ENCODE assay signal across 8 mouse cellular contexts in genomic region chr19:3935032-3935895, GRCm38 (mm10). TPM values are rescaled to one million over a fixed set of nuclear protein-coding genes. Genes with fewer than 3 reads are reported as not detected.
DNase-seq lines count a peak whose midpoint lies in the region; ATAC-seq and TF ChIP-seq lines count a peak whose summit lies in the region.

Gene Unc93b1 (plus strand): TSS chr19:3935186.

- 7% methylated on average over 41 of the region's 42 CpGs for WGBS in lung, embryonic 14.5 days
- WGBS in neural tube, embryonic 14.5 days: 7% methylated on average over 42 of the region's 42 CpGs

- TF ChIP-seq CTCF in lung, embryonic 14.5 days (IDR thresholded peaks at IDR 0.05; ENCODE audit: low read depth): no peak

- peak; percentile 93 for ATAC-seq in lung, embryonic 14.5 days (ENCODE audit: insufficient read depth)
- peak; percentile 66 for ATAC-seq in neural tube, embryonic 14.5 days (ENCODE audit: low read depth)

- H3K36me3 ChIP-seq in lung, embryonic 14.5 days (ENCODE audit: insufficient read depth): no peaks in the 10 kb centered on the region
- no peaks in the 10 kb centered on the region for H3K36me3 ChIP-seq in neural tube, embryonic 14.5 days (ENCODE audit: control insufficient read depth, insufficient read depth, low read length)

- H3K9me3 ChIP-seq in lung, embryonic 14.5 days (ENCODE audit: low read depth, low read length): no peaks in the 10 kb centered on the region
- H3K9me3 ChIP-seq in neural tube, embryonic 14.5 days (ENCODE audit: control insufficient read depth, low read length): no peaks in the 10 kb centered on the region

- peak within 1 kb of the TSS; percentile 94 for H3K4me2 ChIP-seq in lung, embryonic 14.5 days
- peak within 1 kb of the TSS; percentile 63 for H3K4me2 ChIP-seq in neural tube, embryonic 14.5 days (ENCODE audit: low read depth, low read length)

- peak within 1 kb of the TSS; percentile 50 for H3K4me3 ChIP-seq in lung, embryonic 14.5 days (ENCODE audit: low read depth, low read length)
- H3K4me3 ChIP-seq in neural tube, embryonic 14.5 days (ENCODE audit: low read depth, low read length): peak within 1 kb of the TSS; percentile 26

- H3K4me1 ChIP-seq in lung, embryonic 14.5 days (ENCODE audit: insufficient read depth): peaks cover 10% of the 10 kb centered on the region
- H3K4me1 ChIP-seq in neural tube, embryonic 14.5 days (ENCODE audit: control insufficient read depth, insufficient read depth, low read length): no peaks in the 10 kb centered on the region

- no peaks in the 10 kb centered on the region for H3K27me3 ChIP-seq in lung, embryonic 14.5 days (ENCODE audit: insufficient read depth, low read length)
- 0 out of 2 replicates have a peak, but pooled peaks cover 2% of the 10 kb centered on the region for H3K27me3 ChIP-seq in neural tube, embryonic 14.5 days (ENCODE audit: control insufficient read depth, insufficient read depth, low read length)

- DNase-seq in CD4-positive helper T cell, adult 2 months (ENCODE audit: low read depth, low spot score): peak; percentile 80
- DNase-seq in adrenal gland, adult (ENCODE audit: inconsistent age in 2 of 2, low spot score in 1 of 2): peak; percentile 86 to 95
- peak; percentile 34 for DNase-seq in fibroblast of lung, adult 2 months (ENCODE audit: low read depth)
- peak; percentile 69 to 77 for DNase-seq in heart, postnatal 10 days
- DNase-seq in kidney, postnatal 36 days: peak; percentile 76 to 82
- peak; percentile 82 for DNase-seq in lung, embryonic 14.5 days
- DNase-seq in right cerebral cortex, postnatal 36 days (ENCODE audit: low spot score in 2 of 2): no peak

- peak within 1 kb of the TSS; percentile 58 for H3K9ac ChIP-seq in lung, embryonic 14.5 days
- H3K9ac ChIP-seq in neural tube, embryonic 14.5 days (replicated peaks; ENCODE audit: low read depth, low read length): peak within 1 kb of the TSS; percentile 43

- intact Hi-C loops in heart, postnatal 10 days (cut with DNase I): no loop called here

- H3K27ac ChIP-seq in lung, embryonic 14.5 days (ENCODE audit: low read depth): no peak within 1 kb of the TSS
- no peak within 1 kb of the TSS for H3K27ac ChIP-seq in neural tube, embryonic 14.5 days (ENCODE audit: low read depth, low read length)

RNA-seq across cellular contexts. Expression of gene Unc93b1, which starts in this region (rescaled TPM):
- total RNA-seq in heart, postnatal 10 days (2021): 10 to 100 TPM; 19.7 to 24.5 TPM
- 13.3 and 14.8 TPM in 2 replicates for polyA plus RNA-seq in lung, embryonic 14.5 days (2014; fragmentation: Nextera tagmentation; extraction: Ambion mirVana)
- 4.6 and 8.9 TPM in 2 replicates for polyA plus RNA-seq in neural tube, embryonic 14.5 days (2014; fragmentation: Nextera tagmentation; extraction: Ambion mirVana)

Comparison
In these comparisons a context has a peak if more than half of its experiments do, and no peak if none do; other contexts are left out.
1. DNase-seq: peak in CD4-positive helper T cell, adult 2 months (single experiment), adrenal gland, adult (2 of 2), fibroblast of lung, adult 2 months (single experiment), heart, postnatal 10 days (2 of 2), kidney, postnatal 36 days (2 of 2) and lung, embryonic 14.5 days (single experiment); none in right cerebral cortex, postnatal 36 days (0 of 2).